Mouse (Mus musculus): ENCODE data around the gene 4931429L15Rik.

DNA sequence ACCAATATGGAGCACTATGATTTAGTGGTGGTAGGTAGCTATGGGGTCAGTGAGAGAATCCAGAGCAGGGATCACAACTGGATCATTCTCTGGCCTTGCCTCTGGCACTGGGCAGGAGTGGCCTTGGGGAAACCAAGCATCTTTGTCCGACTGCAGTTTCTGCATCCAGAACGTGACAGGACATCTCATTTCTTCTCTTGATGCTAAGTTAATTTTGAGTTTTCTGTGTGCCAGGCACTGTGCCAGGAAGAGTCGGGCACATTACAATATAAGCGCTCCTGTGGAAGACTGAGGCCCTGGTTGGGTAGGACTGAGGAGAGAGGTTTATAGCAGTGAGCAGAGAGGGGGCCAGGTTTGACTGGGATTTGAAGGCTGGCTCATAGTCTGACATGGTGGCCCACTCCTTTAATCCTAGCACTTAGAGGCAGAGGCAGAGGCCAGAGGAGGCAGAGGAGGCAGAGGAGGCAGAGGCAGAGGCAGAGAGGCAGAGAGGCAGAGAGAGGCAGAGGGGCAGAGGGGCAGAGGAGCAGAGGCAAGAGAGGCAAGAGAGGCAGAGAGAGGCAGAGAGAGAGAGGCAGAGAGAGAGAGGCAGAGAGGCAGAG is 19.4 kb upstream of the 4931429L15Rik start:
- TF ChIP-seq CTCF (IDR thresholded peaks at IDR 0.05; ENCODE audit: extremely low read depth, insufficient read depth, insufficient read length, insufficient replicate concordance) (no peak), POLR2A (IDR thresholded peaks at IDR 0.05; ENCODE audit: low read depth, low read length) (no peak)
